Mouse (Mus musculus) lung, embryonic 15.5 days (tissue): ENCODE data around the gene Gjb3. TPM values are rescaled to one million over a fixed set of nuclear protein-coding genes. Genes with fewer than 3 reads are reported as not detected.

Source experiments
- ATAC-seq: fragments of 200-750 bp; cut with Nextera tagmentation; 2 replicates; pipeline ENCODE4 v1.8.0; 2017; ENCODE audit warnings: moderate number of reproducible peaks, borderline replicate concordance; ENCODE audit not compliant: low FRiP score, low TSS enrichment; ENCODE audit errors: extremely low read depth
- H3K27ac ChIP-seq: fragments of 300-500 bp; sonication (generic); 2 replicates; pipeline ENCODE4 v1.5.1; 2015; ENCODE audit warnings: moderate library complexity, mild to moderate bottlenecking, inconsistent platforms
- H3K27me3 ChIP-seq: fragments of 300-500 bp; sonication (generic); 2 replicates; pipeline ENCODE4 v1.6.1; 2015; ENCODE audit warnings: inconsistent platforms
- H3K36me3 ChIP-seq: fragments of 300-500 bp; sonication (generic); 2 replicates; pipeline ENCODE4 v1.6.1; 2015; ENCODE audit warnings: inconsistent platforms
- H3K4me1 ChIP-seq: fragments of 300-500 bp; sonication (generic); 2 replicates; pipeline ENCODE4 v1.6.1; 2015; ENCODE audit warnings: inconsistent platforms
- H3K4me2 ChIP-seq: fragments of 300-500 bp; sonication (generic); 2 replicates; pipeline ENCODE4 v1.6.1; 2015; ENCODE audit warnings: inconsistent platforms, mild to moderate bottlenecking, moderate library complexity
- H3K4me3 ChIP-seq: fragments of 300-500 bp; sonication (generic); 2 replicates; pipeline ENCODE4 v1.5.1; 2015; ENCODE audit warnings: mild to moderate bottlenecking, inconsistent platforms
- H3K9ac ChIP-seq: fragments of 300-500 bp; sonication (generic); 2 replicates; pipeline ENCODE4 v1.6.1; 2015; ENCODE audit warnings: inconsistent platforms
- H3K9me3 ChIP-seq: fragments of 300-500 bp; sonication (generic); 2 replicates; pipeline ENCODE4 v1.6.1; 2016; ENCODE audit warnings: inconsistent platforms
- WGBS: fragments of 180-500 bp; shearing (Covaris S2); methylation state at CpG from one replicate; pipeline ENCODE4 v1.1.7; 2015; 5-methylcytosine and 5-hydroxymethylcytosine counted together
- polyA plus RNA-seq: library from polyadenylated mRNA; unstranded; fragments of >200 nt; fragmentation: Nextera tagmentation; extraction: Ambion mirVana; gene quantifications from 2 replicates; pipeline ENCODE4 v1.2.1, GENCODE M21; 2015

The Gjb3 gene
- polyA plus RNA-seq, 1 experiment from 2014 or later, result 1.6 TPM

GRCm38 (mm10) chr4:127363331-127363730 is 32.7 kb upstream of the Gjb3 start:
- Histone ChIP-seq H3K4me2 (no peak overlapping the region), H3K9me3 (no peaks in the 10 kb centered on the region), H3K9ac (no peak overlapping the region), H3K4me1 (no peaks in the 10 kb centered on the region), H3K27ac (no peak overlapping the region), H3K36me3 (no peaks in the 10 kb centered on the region), H3K4me3 (no peak overlapping the region), H3K27me3 (peaks cover 3% of the 10 kb centered on the region; the same call in 1 of the 2 replicates)
- 49% methylated on average over 4 of the region's 4 CpGs for WGBS
- no peak for ATAC-seq

DNA sequence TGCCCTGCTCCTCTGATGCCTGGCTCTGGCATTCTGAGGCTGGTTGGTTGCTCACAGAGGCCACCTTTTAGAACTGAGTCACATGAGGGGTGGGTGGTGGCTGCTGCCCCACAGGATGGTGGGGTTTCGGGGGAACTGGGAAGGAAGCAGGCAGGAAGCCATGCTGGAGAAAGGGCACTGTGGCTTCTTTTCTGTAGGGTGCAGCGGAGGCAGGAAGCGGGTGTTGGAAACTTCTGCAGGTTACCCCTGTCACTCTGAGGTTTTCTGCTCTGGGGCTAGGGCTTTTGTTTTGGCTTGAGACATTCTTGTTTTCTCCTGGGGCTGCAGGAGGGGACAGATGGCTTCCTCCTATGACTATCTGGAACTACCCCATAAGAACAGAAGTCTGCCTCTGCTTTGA is 31.9 kb upstream of the Gjb3 start:
- no peak for ATAC-seq
- no peaks in the 10 kb centered on the region for H3K4me1 ChIP-seq
- 85% methylated on average over 3 of the region's 3 CpGs for WGBS

DNA sequence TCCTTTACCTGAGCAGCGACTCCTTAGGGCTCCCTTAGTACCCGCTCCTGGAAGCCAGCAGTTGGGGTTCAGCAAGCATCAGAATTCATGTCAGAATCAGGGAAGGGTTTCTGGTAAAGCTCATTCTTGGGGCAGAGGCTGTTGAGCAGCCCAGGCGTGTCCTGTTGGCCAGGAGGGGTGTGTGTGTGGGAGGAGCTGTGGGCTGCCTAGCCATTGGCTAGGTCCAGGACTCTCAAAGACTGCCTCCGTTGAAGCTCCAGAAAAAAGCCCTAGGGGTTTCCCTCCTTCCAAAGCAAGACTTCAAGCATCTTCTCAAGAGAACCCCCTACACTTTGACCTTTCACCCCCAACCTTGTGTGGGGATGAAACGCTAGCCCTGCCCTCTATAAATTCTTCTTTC is 27.4 kb upstream of the Gjb3 start, which contains the start of gene Gjb5:
Gene Gjb5 (minus strand): TSS at position 164 of the 400 bp plus-strand sequence.
- peaks cover 3% of the 10 kb centered on the region; the same call in 1 of the 2 replicates for H3K27me3 ChIP-seq
- H3K9me3 ChIP-seq, result no peaks in the 10 kb centered on the region
- 32% methylated on average over 5 of the region's 5 CpGs for WGBS
- ATAC-seq, result peak; percentile 56; the same call in 1 of the 2 replicates
- peaks cover 9% of the 10 kb centered on the region for H3K4me1 ChIP-seq
- no peak within 1 kb of the TSS for H3K4me2 ChIP-seq
- H3K27ac ChIP-seq, result no peak within 1 kb of the TSS
- H3K36me3 ChIP-seq, result no peaks in the 10 kb centered on the region
- H3K9ac ChIP-seq, result no peak within 1 kb of the TSS
- H3K4me3 ChIP-seq, result no peak within 1 kb of the TSS

More for the DNA sequence above, 31.9 kb upstream of the Gjb3 start:
- no peak overlapping the region for H3K4me2 ChIP-seq
- H3K9ac ChIP-seq, result no peak overlapping the region
- H3K36me3 ChIP-seq, result no peaks in the 10 kb centered on the region
- H3K9me3 ChIP-seq, result no peaks in the 10 kb centered on the region
- peaks cover 3% of the 10 kb centered on the region; the same call in 1 of the 2 replicates for H3K27me3 ChIP-seq
- H3K27ac ChIP-seq, result no peak overlapping the region
- no peak overlapping the region for H3K4me3 ChIP-seq

DNA sequence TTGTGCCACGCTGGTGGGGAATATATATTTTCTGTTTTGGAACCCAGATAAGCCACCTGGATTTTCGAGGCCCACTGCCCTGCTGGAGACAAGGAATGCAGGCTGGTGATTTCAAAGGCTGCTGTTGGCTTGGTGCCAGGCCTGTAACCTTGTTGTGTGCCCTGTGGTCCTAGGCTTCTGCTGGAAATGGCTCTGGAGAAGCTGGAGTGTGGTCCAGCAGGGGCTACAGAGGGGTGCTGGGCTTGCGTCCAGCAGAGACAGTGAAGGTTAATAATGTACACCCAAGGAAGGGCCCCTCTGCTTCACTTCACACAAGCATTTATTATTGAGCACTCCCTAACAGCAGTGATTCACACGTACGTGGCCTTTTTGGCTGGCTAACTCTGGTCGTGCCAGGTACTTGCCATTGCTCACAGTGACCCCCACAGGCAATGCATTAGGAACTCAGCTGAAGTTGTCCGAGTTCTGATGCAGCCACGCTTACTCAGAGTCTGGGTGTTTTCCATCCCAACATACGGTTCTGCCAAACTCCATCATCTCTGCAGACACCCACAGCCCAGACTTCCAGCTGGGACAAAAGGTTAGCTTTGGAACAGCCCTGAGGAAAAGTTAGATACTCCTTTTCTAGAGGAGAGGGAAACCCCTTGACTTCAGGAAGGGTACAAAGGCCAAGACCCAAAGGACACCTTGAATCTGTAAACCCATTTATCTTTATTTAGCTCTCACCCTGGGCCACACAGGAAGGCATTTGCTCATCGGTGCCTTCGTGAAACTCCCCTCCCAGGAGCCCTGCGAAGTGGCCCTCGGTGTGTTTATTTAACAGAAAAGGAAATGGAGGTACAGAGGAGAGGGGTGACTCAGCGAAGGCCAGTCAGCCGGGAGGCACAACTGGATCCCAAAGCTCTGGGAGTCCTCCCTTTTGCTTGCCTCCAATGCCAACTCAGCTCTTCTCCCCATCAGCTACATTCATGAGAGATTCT is 24.2 kb upstream of the Gjb3 start:
- no peaks in the 10 kb centered on the region for H3K36me3 ChIP-seq
- H3K27me3 ChIP-seq, result peaks cover 3% of the 10 kb centered on the region; the same call in 1 of the 2 replicates
- no peak overlapping the region for H3K27ac ChIP-seq
- no peak overlapping the region for H3K9ac ChIP-seq
- WGBS, result 23% methylated on average over 15 of the region's 15 CpGs
- ATAC-seq, result 0 out of 2 replicates have a peak, but pooled peaks have one; percentile 3
- no peaks in the 10 kb centered on the region for H3K9me3 ChIP-seq
- no peak overlapping the region for H3K4me3 ChIP-seq
- H3K4me1 ChIP-seq, result peaks cover 9% of the 10 kb centered on the region
- no peak overlapping the region for H3K4me2 ChIP-seq

DNA sequence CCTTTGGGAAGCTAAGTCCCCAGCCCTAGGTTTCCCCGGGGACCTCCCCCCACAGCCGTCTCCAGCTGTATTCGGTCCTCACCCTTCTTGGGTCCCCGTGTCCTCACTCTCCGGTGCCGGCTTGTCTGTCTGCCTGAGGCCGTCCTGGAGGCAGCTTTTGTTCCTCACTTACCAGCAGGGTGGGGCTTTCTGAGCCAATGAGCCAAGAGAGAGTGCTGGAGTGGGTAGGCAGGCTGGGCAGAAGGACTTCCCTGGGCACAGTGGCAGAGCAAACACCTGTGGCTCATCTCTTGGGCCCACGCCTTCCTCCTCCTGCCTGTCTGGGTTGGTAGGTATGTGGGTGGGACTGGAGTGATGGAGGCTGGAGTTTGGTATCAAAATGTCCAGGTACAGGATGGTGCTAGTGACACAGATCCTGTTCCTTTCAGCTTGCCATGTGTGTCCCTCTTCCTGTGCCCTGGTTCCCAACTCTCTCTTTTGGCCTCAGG is 23.4 kb upstream of the Gjb3 start, which contains the start of gene Gjb4:
Gene Gjb4 (minus strand): TSS at position 131 of the 488 bp plus-strand sequence.
- peaks cover 9% of the 10 kb centered on the region for H3K4me1 ChIP-seq
- H3K27me3 ChIP-seq, result no peaks in the 10 kb centered on the region
- H3K36me3 ChIP-seq, result no peaks in the 10 kb centered on the region
- no peak within 1 kb of the TSS for H3K4me3 ChIP-seq
- WGBS, result 42% methylated on average over 8 of the region's 8 CpGs
- no peak for ATAC-seq
- H3K4me2 ChIP-seq, result no peak within 1 kb of the TSS
- H3K9ac ChIP-seq, result no peak within 1 kb of the TSS
- H3K27ac ChIP-seq, result no peak within 1 kb of the TSS
- H3K9me3 ChIP-seq, result no peaks in the 10 kb centered on the region

- Histone ChIP-seq H3K4me2 (no peak overlapping the region), H3K4me3 (no peak overlapping the region), H3K27ac (no peak overlapping the region), H3K27me3 (no peaks in the 10 kb centered on the region), H3K9me3 (no peaks in the 10 kb centered on the region), H3K4me1 (peaks cover 9% of the 10 kb centered on the region), H3K9ac (no peak overlapping the region), H3K36me3 (no peaks in the 10 kb centered on the region)
- WGBS, result 26% methylated on average over 1 of the region's 1 CpGs
- no peak for ATAC-seq
These were observed 21.9 kb upstream of the Gjb3 start for GRCm38 (mm10) chr4:127352594-127352993.

GRCm38 (mm10) chr4:127349560-127350300 is 19.1 kb upstream of the Gjb3 start:
- Histone ChIP-seq H3K36me3 (no peaks in the 10 kb centered on the region), H3K9ac (no peak overlapping the region), H3K4me2 (no peak overlapping the region), H3K4me3 (no peak overlapping the region), H3K27me3 (no peaks in the 10 kb centered on the region), H3K4me1 (peaks cover 5% of the 10 kb centered on the region), H3K27ac (no peak overlapping the region), H3K9me3 (no peaks in the 10 kb centered on the region)
- 35% methylated on average over 4 of the region's 4 CpGs for WGBS
- ATAC-seq, result no peak

DNA sequence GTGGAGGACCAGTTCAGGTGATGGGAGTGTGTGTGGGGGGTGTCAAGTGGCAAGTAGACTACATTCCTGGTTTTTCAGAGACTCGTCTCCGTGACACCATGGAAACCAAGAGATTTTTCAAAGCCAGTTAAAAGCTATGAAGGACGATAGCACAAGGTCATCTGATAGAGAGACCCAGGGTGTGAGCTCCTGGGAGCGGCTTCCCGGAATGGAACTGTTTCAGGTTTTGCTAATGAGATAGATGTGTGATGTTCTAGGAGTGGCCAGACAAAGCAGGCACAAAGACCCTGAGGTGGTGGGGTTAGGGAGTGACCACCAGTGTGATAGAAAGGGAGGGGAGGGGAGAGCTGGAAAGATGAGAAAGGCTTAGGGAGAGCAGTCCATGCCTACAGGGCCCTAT is 14.4 kb upstream of the Gjb3 start:
- WGBS, result 49% methylated on average over 5 of the region's 5 CpGs
- ATAC-seq, result no peak
- no peak overlapping the region for H3K27ac ChIP-seq
- no peak overlapping the region for H3K4me3 ChIP-seq
- H3K9me3 ChIP-seq, result no peaks in the 10 kb centered on the region
- no peak overlapping the region for H3K4me2 ChIP-seq
- H3K27me3 ChIP-seq, result no peaks in the 10 kb centered on the region
- H3K36me3 ChIP-seq, result no peaks in the 10 kb centered on the region
- no peak overlapping the region for H3K9ac ChIP-seq
- no peaks in the 10 kb centered on the region for H3K4me1 ChIP-seq

DNA sequence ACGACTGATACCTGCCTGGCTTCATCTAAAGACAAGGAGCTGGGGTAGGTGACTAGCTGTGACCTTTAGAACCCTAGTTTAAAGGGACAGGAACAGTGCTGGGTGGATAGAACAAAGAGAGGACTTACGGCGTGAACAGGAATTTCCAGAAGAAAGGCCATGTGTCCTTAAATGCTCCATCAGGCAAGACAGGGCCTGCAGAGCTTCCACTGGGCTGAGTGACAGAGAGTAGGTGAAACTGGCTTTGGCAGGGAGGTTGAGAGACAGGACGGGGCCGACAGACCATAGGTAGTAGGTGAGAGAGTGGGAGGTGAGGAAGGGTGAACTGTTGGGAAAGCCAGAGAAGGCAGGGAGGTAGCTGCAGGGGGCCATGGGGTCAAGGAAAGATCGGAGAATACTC is 10.7 kb upstream of the Gjb3 start:
- H3K9me3 ChIP-seq, result no peaks in the 10 kb centered on the region
- no peak overlapping the region for H3K9ac ChIP-seq
- no peak overlapping the region for H3K4me2 ChIP-seq
- H3K27ac ChIP-seq, result no peak overlapping the region
- H3K36me3 ChIP-seq, result no peaks in the 10 kb centered on the region
- no peak for ATAC-seq
- H3K4me3 ChIP-seq, result no peak overlapping the region
- H3K4me1 ChIP-seq, result no peaks in the 10 kb centered on the region
- no peaks in the 10 kb centered on the region for H3K27me3 ChIP-seq
- WGBS, result 43% methylated on average over 6 of the region's 6 CpGs

GRCm38 (mm10) chr4:127337668-127338067 is 7.0 kb upstream of the Gjb3 start:
- peaks cover 2% of the 10 kb centered on the region; the same call in 1 of the 2 replicates for H3K27me3 ChIP-seq
- H3K36me3 ChIP-seq, result no peaks in the 10 kb centered on the region
- no peak for ATAC-seq
- no peaks in the 10 kb centered on the region for H3K9me3 ChIP-seq
- H3K27ac ChIP-seq, result no peak overlapping the region
- H3K9ac ChIP-seq, result no peak overlapping the region
- no peaks in the 10 kb centered on the region for H3K4me1 ChIP-seq
- H3K4me2 ChIP-seq, result no peak overlapping the region
- WGBS, result 79% methylated on average over 5 of the region's 5 CpGs
- no peak overlapping the region for H3K4me3 ChIP-seq

GRCm38 (mm10) chr4:127334870-127335504 is 4.3 kb upstream of the Gjb3 start:
- WGBS, result 20% methylated on average over 5 of the region's 5 CpGs
- Histone ChIP-seq H3K27ac (0 out of 2 replicates have a peak overlapping the region, but pooled peaks have one; percentile 0), H3K4me3 (no peak overlapping the region), H3K4me1 (peaks cover 11% of the 10 kb centered on the region), H3K9me3 (no peaks in the 10 kb centered on the region), H3K9ac (no peak overlapping the region), H3K27me3 (peaks cover 28% of the 10 kb centered on the region), H3K36me3 (no peaks in the 10 kb centered on the region), H3K4me2 (no peak overlapping the region)
- no peak for ATAC-seq
